In the genomic region with DNA sequence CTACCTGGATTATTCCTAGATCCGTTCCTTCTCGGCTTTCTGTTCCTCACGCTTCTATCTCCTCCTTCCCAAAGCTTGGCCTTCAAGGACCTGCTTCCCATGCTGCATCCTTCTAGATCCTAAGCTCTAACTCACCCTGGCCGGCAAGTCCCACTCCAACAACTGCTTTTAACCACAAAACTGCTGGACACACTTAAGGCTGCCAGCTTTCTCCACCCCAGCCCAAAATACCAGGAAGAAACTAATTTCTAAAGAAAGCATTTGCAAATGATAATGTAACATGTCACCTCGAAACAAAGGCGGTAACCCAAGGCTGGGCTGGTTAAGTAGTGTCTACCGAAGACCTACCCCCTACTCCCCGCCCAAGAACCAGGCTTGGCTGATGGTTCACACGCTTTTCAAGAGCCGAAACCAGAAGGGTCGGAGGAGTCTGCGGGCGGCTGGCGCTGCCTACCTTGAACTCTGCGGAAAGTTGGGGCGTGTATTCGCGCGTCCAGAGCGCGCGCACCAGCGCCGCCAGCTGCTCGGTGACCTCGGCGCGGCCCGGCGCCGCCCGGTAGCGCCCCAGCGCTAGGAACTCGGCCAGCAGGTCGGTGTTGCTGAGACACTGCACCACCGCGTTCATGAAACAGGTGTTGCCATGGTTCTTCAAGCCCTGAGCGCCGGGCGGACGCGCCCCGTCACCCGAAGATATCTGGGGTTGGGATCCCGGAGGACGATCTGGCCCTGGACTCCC, we compare ENCODE assay signal across 8 mouse cellular contexts. TPM values are rescaled to one million over a fixed set of nuclear protein-coding genes. Genes with fewer than 3 reads are reported as not detected.
DNase-seq lines count a peak whose midpoint lies in the region; ATAC-seq and TF ChIP-seq lines count a peak whose summit lies in the region.

No protein-coding gene starts in this region.

- peak overlapping the region; percentile 100 for H3K4me2 ChIP-seq in forebrain, embryonic 11.5 days (ENCODE audit: low read depth, low read length, severe bottlenecking)
- H3K4me2 ChIP-seq in heart, postnatal 0 days (ENCODE audit: low read depth, low read length): peak overlapping the region; percentile 94
- H3K4me2 ChIP-seq in lung, postnatal 0 days (replicated peaks; ENCODE audit: low read depth, low read length): peak overlapping the region; percentile 99

- peak overlapping the region; percentile 71 for H3K4me3 ChIP-seq in forebrain, embryonic 11.5 days (ENCODE audit: low read depth, low read length)
- peak overlapping the region; percentile 71 for H3K4me3 ChIP-seq in heart, postnatal 0 days (ENCODE audit: low read depth, low read length)
- peak overlapping the region; percentile 77 for H3K4me3 ChIP-seq in lung, postnatal 0 days (ENCODE audit: low read depth, low read length)

- no peak overlapping the region for H3K27ac ChIP-seq in forebrain, embryonic 11.5 days (ENCODE audit: low read depth, low read length)
- peak overlapping the region; percentile 83 for H3K27ac ChIP-seq in heart, postnatal 0 days (ENCODE audit: low read depth)
- H3K27ac ChIP-seq in lung, postnatal 0 days (ENCODE audit: low read length): peak overlapping the region; percentile 94

- peaks cover 20% of the 10 kb centered on the region for H3K27me3 ChIP-seq in forebrain, embryonic 11.5 days (ENCODE audit: control insufficient read depth, insufficient read depth, low read length)
- no peaks in the 10 kb centered on the region for H3K27me3 ChIP-seq in heart, postnatal 0 days (ENCODE audit: control insufficient read depth, insufficient read depth, low read length)
- H3K27me3 ChIP-seq in lung, postnatal 0 days (replicated peaks; ENCODE audit: insufficient read depth, low read length): no peaks in the 10 kb centered on the region

- H3K9ac ChIP-seq in forebrain, embryonic 11.5 days (ENCODE audit: low read length): peak overlapping the region; percentile 59
- peak overlapping the region; percentile 66 for H3K9ac ChIP-seq in heart, postnatal 0 days (replicated peaks; ENCODE audit: low read depth, low read length)
- H3K9ac ChIP-seq in lung, postnatal 0 days (replicated peaks; ENCODE audit: low read depth): peak overlapping the region; percentile 72

- no peaks in the 10 kb centered on the region for H3K36me3 ChIP-seq in forebrain, embryonic 11.5 days (ENCODE audit: control insufficient read depth, insufficient read depth, low read length)
- no peaks in the 10 kb centered on the region for H3K36me3 ChIP-seq in heart, postnatal 0 days (replicated peaks; ENCODE audit: control insufficient read depth, insufficient read depth, low read length)
- H3K36me3 ChIP-seq in lung, postnatal 0 days (ENCODE audit: insufficient read depth, low read length): no peaks in the 10 kb centered on the region

- no peak for TF ChIP-seq CTCF in heart, postnatal 0 days (IDR thresholded peaks at IDR 0.05; ENCODE audit: low read depth)
- peak; percentile 53 for TF ChIP-seq CTCF in lung, postnatal 0 days (IDR thresholded peaks at IDR 0.05)

- peak; percentile 33 to 56 for DNase-seq in urinary bladder, adult 18-20 months (ENCODE audit: low spot score in 2 of 2)
- no peak for DNase-seq in urinary bladder, postnatal 10 days (ENCODE audit: low spot score)
- no peak for DNase-seq in forebrain, embryonic 11.5 days (ENCODE audit: low spot score)
- peak; percentile 34 for DNase-seq in heart, postnatal 0 days (ENCODE audit: low spot score)
- DNase-seq in kidney, postnatal 14 days: peak; percentile 78
- DNase-seq in lung, postnatal 0 days (ENCODE audit: low spot score): peak; percentile 65
- DNase-seq in ovary, postnatal 36 days (ENCODE audit: low spot score): peak; percentile 67
- no peak for DNase-seq in cerebellum, adult 9-10 months

- no peaks in the 10 kb centered on the region for H3K9me3 ChIP-seq in forebrain, embryonic 11.5 days (ENCODE audit: control insufficient read depth, low read length)
- H3K9me3 ChIP-seq in heart, postnatal 0 days (replicated peaks; ENCODE audit: control insufficient read depth, low read length): no peaks in the 10 kb centered on the region
- no peaks in the 10 kb centered on the region for H3K9me3 ChIP-seq in lung, postnatal 0 days (ENCODE audit: low read length)

- ATAC-seq in forebrain, embryonic 11.5 days (replicated peaks; ENCODE audit: low FRiP score): peak; percentile 22; the same call in 1 of the 2 replicates
- peak; percentile 70; the same call in 1 of the 2 replicates for ATAC-seq in heart, postnatal 0 days (ENCODE audit: insufficient read depth, low read depth)
- peak; percentile 66 for ATAC-seq in lung, postnatal 0 days

- TF ChIP-seq EP300 in heart, postnatal 0 days (IDR thresholded peaks at IDR 0.05; ENCODE audit: low read depth): no peak
- no peak for TF ChIP-seq EP300 in lung, postnatal 0 days (IDR thresholded peaks at IDR 0.05)

- H3K4me1 ChIP-seq in forebrain, embryonic 11.5 days (replicated peaks; ENCODE audit: control insufficient read depth, insufficient read depth, low read length): no peaks in the 10 kb centered on the region; the same call in 1 of the 2 replicates
- H3K4me1 ChIP-seq in heart, postnatal 0 days (ENCODE audit: control insufficient read depth, insufficient read depth): 0 out of 2 replicates have a peak, but pooled peaks cover 3% of the 10 kb centered on the region
- H3K4me1 ChIP-seq in lung, postnatal 0 days (ENCODE audit: insufficient read depth, low read depth, low read length): no peaks in the 10 kb centered on the region; the same call in 1 of the 2 replicates

- WGBS in forebrain, embryonic 11.5 days: 2% methylated on average over 47 of the region's 47 CpGs
- WGBS in heart, postnatal 0 days: 5% methylated on average over 47 of the region's 47 CpGs
- WGBS in lung, postnatal 0 days: 3% methylated on average over 45 of the region's 47 CpGs

RNA-seq across cellular contexts. Expression of gene Usp43, which starts 0.7 kb away (rescaled TPM):
- 1.0 and 1.4 TPM in 2 replicates for polyA plus RNA-seq in forebrain, embryonic 11.5 days (2014; fragmentation: Nextera tagmentation; extraction: Ambion mirVana)
- total RNA-seq in heart, postnatal 0 days (2014; rRNA removed; ENCODE audit: low replicate concordance): 2.9 and 3.9 TPM in 2 replicates
- polyA plus RNA-seq in heart, postnatal 0 days (2015; fragmentation: Nextera tagmentation; extraction: Ambion mirVana): 0.55 and 0.66 TPM in 2 replicates
- 2.7 and 3.0 TPM in 2 replicates for polyA plus RNA-seq in lung, postnatal 0 days (2015; fragmentation: Nextera tagmentation; extraction: Ambion mirVana)

RNA-seq across cellular contexts. Expression of gene Cfap52, which starts 44.2 kb away (rescaled TPM):
- polyA plus RNA-seq in forebrain, embryonic 11.5 days (2014; fragmentation: Nextera tagmentation; extraction: Ambion mirVana): 0.86 and 1.4 TPM in 2 replicates
- total RNA-seq in heart, postnatal 0 days (2014; rRNA removed; ENCODE audit: low replicate concordance): not detected in 2 replicates
- 0.12 and 0.44 TPM in 2 replicates for polyA plus RNA-seq in heart, postnatal 0 days (2015; fragmentation: Nextera tagmentation; extraction: Ambion mirVana)
- polyA plus RNA-seq in lung, postnatal 0 days (2015; fragmentation: Nextera tagmentation; extraction: Ambion mirVana): 9.8 and 12.4 TPM in 2 replicates

RNA-seq across cellular contexts. Expression of gene Stx8, which starts 44.7 kb away (rescaled TPM):
- 52.6 and 53.8 TPM in 2 replicates for polyA plus RNA-seq in forebrain, embryonic 11.5 days (2014; fragmentation: Nextera tagmentation; extraction: Ambion mirVana)
- 4.8 and 15.9 TPM in 2 replicates for total RNA-seq in heart, postnatal 0 days (2014; rRNA removed; ENCODE audit: low replicate concordance)
- 66.5 and 69.0 TPM in 2 replicates for polyA plus RNA-seq in heart, postnatal 0 days (2015; fragmentation: Nextera tagmentation; extraction: Ambion mirVana)
- 72.5 and 77.6 TPM in 2 replicates for polyA plus RNA-seq in lung, postnatal 0 days (2015; fragmentation: Nextera tagmentation; extraction: Ambion mirVana)

Comparison
In these comparisons a context has a peak if more than half of its experiments do, and no peak if none do; other contexts are left out.
1. DNase-seq: peak in urinary bladder, adult 18-20 months (2 of 2), heart, postnatal 0 days (single experiment), kidney, postnatal 14 days (single experiment), lung, postnatal 0 days (single experiment) and ovary, postnatal 36 days (single experiment); none in urinary bladder, postnatal 10 days (single experiment), forebrain, embryonic 11.5 days (single experiment) and cerebellum, adult 9-10 months (single experiment).
2. Peak in every context shown above with its lines, with median percentiles within 50 percentile points of each other: ATAC-seq, H3K4me2 ChIP-seq, H3K4me3 ChIP-seq and H3K9ac ChIP-seq.